Mouse (Mus musculus) ovary, adult 18-20 months (tissue): ENCODE results near the gene Med20.

Source experiments
- DNase-seq: peaks from one replicate; pipeline ENCODE4 v3.0.0; 2022; ENCODE audit warnings: low spot score, mixed read lengths

Med20 gene

DNA sequence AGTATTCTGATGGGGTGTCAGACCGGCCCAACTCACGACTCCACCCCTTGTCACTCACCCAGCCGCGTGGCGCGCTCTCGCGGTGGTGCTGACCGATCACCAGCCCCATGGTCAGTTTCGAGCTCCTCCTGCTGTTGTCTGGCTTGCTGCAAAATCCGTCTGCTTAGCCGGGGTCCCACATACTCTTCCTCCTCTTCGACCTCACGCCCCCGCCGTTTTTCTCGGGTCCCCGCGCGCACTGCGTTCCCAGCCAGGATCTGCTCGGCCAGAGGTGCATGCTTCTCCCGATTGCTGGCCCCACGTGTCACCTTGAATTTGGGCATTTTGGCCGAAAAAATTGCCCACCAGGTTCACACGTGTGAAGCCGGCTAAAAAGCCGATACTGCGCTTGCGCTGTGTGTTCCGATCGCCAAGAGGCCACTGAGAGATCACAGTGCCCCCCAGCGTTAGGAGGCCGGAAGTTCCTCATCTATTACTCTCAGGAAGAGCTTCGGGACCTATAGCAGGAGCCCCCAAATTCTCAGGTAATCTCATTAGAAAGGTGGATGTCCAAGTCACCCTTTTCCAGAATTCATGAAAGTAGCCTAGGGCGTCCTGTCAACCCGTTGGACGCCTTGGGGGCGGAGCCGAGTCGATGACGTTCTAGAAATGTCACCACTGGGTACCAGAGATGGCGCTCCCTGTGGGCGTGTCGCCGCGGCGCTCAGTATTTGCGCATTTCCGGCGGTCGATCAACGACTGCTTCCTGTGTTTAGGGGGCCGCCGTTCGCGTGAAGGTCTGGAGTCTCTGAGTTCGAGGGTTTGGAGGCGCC is at the start of gene Med20, which contains the start of the genes Bysl and Gm20517:
Gene Med20, plus strand, starts transcription at position 734 of the 812 bp plus-strand sequence.
Gene Bysl, minus strand, starts transcription at position 644 of the 812 bp plus-strand sequence.
Gene Gm20517, plus strand, starts transcription at position 741 of the 812 bp plus-strand sequence.
- peak; percentile 90 for DNase-seq

DNA sequence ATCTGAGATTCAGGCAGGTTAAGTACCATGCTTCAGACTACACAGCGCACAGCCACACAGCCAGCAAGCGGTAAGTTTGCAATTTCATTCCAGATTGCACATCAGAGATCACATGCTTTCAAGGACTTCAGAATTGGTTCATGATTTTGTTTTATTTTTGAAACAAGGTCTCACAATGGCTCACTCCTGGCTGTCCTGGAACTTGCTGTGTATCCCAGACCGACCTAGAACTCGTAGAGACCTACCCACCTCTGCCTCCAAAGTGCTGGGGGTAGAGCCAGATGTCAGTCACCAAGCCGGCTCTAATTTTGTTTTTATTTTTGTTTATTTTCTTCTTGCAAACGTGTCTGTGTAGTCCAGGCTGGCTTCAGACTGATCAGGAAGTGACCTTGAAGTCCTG is 48.5 kb upstream of the Med20 start:
- DNase-seq, result no peak

DNA sequence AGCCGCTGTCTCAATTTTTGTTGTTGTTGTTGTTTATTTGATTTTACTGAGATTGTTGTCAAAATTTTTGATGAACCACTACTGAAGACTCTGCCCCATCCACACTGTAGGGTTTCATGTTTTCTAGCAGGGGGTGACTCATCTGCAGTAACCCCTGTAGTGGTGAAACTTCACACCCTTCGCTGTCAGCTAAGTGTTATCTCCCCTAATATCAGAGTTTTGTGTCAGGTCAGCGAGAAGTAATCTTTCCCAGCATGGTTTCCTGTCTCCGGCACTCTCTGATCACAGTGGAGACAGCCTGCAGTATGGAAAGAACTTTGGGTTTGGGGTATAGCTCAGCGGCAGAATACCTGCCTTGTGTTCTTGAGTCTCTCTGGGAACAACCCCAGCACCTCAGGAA is 46.8 kb upstream of the Med20 start:
- no peak for DNase-seq

DNA sequence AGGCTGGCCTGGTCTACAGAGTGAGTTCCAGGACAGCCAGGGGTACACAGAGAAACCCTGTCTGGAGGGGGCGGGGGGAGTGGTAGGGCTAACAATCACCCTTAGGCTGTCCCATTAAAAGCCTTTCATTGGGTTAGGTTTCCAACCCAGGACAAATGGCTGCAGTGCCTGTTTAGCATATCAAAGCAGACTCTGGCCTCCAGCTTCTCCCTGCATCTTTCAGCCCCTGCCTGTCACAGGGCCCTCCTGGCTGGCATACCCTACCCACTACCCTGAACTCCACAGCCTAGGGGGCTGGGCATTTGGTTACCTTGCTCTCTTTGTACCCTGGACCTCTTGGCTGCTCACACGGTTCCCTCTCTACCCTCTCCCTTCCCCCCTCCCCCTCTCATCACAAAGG is 45.2 kb upstream of the Med20 start:
- no peak for DNase-seq

DNA sequence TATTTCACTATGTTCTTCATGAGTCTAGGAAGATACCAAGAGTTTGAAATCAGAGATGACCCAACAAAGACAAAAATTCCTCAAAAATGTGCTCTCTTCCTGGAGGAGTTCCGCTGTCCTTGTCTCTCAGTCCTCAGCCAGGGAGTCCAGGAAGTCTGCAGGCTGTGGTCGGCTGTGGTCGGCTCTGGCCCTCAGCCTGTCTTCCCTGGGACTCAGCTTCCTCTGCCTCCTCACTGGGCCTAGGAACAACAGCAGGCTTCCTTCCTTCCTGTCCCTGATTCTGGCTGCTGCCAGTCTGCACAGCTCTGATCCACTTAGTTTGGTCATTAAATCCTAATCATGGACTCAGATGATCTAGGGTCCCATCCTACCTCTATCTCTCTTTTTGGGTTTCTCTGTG is 44.1 kb upstream of the Med20 start:
- no peak for DNase-seq

DNA sequence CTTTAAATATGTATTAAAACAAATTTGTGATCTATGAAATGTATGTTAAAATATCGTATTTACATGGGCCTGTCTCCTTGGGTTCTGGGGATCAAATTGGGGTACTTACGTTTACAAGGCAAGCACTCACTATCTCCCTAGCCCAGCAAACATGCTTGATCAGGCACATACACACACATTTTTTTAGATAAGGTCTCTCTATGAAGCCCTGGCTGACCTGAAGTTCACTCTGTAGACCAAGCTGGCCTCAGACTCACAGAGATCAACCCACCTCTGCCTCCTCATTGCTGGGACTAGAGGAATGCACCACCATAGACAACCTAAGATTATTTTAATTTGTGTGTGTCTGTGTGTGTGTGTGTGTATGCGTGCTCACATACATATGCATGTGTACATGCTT is 43.0 kb upstream of the Med20 start:
- DNase-seq, result no peak

DNA sequence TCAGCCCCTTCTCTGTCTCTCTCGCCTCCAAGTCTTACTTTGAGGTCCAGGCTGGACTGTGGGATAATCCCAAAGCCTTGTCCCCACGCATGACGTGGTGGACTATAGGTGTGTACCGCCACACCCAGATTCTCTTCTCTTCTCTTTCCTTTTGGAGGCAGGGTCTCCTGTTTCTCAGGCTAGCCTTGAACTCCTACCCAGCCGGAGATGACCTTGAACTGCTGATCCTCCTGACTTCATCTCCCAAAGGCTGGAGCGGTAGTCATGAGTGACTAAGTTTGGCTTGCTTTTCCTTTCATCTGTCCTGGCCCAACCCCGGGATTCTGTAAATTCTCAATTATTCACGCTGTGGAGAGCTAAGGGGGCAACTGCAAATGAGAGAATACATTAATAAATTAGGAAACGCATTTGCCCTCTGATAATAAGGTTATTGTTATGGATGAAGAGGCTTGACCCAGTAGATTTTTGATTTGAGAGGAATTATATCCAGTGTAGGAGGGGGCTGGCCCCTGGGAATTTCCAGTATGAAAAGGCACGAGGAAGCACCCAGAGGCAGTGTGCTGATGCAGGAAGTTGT is 42.3 kb upstream of the Med20 start:
- DNase-seq, result no peak

DNA sequence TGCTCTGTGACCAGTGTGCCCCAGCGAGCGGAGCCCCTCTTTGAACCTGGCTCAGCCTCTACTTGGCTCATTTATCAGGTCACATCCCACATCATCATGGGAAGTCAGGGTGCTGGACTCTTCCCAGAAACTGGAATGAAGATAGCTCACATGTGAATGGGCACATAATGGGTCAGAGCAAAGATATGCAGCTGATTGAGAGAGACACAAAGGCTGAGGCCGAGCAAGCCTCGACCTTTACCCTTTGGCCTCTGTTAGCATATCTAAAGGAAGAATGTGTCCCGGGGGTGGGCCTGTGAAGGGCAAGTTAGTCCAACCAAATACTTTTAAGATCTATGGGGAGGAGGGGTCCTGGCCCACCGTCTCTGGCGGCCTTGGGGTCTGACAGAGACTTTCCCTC is 39.8 kb upstream of the Med20 start:
- no peak for DNase-seq

DNA sequence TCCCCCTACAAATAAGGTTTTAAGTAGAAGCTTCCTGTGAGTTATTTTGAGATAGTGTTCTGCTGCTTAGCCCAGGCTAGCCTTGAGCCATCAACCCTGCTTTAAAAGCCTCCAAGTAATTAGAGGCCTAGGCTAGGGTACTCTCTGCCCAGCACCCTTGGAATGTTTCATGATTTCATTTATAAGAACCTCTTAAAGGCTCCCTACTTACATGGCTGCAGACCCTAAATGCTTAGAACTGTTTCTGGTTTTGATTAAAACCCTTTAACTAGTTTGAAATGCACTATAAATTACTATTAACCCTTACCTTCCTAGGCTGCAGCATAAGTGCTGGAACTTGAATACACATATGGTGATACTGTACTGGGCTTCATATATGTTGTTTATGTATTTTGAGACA is 38.9 kb upstream of the Med20 start:
- no peak for DNase-seq

DNA sequence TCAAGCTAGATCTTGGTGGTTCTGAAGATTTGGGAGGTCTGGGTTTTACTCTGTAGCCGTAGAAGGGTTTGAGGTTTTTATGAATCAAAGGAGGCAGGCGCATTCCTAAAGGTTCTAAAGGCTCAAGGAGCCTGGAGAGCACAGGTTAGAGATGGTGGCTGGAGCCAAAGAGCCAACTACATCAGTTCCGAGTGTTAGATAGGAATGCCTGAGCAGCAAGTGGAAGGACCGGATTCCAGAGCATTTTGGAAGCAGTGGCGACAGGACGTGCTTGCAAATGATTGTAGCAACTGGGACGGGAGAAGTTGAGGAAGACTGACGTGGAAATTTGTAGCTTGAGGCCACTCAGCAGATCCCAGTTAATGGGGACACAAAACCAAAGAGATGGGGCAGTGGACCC is 37.4 kb upstream of the Med20 start:
- DNase-seq, result no peak

DNA sequence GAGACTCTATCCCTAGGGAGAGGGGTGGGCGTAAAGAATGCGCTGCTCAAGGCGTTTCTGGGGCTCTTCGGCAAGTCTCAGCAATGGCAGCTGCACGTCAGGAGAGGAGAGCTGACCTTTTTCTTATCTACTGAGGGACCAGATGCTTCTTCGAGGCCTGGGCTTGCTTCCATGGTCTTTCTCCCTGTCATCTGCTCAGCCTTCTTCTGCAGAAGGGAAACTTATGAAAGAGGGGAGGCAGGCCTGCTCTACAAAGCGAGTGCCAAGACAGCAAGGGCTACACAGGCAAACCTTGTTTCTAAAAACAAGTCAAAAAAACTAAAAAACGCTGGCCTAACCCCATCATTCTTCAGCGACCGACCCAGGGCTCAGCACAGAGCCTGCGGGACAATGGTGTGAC is 36.6 kb upstream of the Med20 start:
- DNase-seq, result no peak

DNA sequence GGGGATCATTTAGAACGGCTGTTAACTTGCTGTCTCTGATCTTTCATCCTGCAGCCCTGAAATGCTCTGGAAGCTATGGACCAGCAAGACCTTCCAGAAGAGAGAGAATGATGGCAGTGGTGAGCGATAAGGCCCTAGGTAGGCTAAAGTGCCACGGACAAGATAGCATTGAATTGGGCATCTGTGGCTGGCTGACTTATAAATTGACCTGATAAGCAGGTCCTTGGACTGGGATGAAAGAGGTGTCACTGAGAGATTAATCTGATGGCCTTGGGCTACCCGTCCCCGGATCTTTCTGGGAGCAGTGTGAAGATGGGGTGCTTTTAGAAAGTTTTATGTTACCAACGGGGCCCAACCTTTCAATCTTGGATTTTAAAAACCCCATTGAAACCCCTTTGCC is 32.7 kb upstream of the Med20 start:
- no peak for DNase-seq

DNA sequence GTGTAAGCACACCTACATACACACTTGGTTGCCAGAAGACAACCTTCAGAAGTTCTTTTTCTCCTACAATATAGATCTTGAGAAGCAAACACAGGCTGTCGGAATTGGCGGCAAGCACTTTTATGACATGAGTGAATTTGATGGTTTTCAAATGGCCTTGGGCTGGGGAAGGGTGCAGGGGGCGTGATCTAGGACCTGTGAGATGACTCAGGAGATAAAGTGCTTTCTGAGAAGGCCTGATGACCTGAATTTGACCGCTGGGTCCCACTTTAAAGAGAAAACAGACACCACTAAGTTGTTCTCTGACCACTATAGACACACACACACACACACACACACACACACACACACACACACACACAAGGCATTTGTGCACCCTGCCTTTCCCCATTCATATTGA is 30.4 kb upstream of the Med20 start:
- no peak for DNase-seq

DNA sequence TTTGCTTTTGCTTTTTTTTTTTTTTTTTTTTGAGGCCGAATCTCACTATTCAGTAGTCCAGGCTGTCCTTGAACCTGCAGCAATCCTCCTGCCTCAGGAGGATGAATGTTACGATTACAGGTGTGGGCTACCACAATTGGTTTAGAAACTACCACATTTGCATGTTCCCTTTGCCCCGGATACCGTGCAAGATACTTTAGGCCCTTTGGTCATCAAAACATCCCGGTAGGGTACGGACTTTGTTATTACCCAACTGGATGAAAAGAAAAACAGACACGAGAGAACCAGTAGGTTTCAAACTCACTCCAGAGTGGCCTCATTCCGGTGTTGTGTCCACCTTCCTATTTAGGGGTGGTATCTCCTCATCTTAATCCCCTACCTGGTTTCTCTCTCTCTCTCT is 22.9 kb upstream of the Med20 start:
- DNase-seq, result no peak

DNA sequence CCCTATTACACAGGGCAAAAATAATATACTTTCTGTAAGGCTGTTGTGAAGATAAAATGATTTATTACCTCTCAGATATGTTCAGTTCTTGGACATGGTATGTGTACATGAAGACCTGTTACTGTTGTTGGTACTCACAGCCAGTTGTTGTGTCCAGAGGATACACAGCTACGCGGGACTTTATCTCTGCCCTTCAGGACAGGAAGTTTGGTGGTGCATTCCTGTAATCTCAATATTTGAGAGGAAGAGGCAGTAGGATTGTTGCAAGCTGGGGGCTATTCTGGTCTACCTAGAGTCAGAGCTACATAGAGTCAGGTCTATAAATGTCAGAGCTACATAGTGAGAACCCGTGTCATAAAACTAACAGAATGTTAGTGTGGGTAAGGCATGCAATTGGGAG is 20.3 kb upstream of the Med20 start:
- no peak for DNase-seq

DNA sequence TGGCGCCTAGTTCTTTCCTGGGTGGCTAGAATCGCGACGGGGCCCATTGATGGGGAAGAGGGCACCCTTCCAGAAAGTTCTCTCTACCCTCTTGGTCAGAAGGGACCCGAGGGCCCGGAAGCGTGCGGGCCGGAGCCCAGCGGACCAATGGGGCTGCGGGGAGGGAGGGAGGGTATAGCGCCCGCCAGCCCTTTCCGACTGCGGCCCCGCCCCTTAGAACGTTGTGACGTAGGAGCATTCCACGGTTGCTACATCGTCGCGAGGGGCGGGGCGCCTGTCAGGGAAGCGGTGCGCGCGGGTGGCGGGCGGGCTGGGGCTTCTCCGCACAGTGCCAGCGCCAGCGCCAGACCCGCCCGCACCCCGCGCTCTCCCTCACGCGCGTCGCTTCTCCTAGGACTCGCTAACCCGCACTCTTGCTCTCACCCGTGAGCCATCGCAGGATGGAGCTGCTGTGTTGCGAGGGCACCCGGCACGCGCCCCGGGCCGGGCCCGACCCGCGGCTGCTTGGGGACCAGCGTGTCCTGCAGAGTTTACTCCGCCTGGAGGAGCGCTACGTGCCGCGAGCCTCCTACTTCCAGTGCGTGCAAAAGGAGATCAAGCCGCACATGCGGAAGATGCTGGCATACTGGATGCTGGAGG is 18.0 kb upstream of the Med20 start:
- DNase-seq, result peak; percentile 85

DNA sequence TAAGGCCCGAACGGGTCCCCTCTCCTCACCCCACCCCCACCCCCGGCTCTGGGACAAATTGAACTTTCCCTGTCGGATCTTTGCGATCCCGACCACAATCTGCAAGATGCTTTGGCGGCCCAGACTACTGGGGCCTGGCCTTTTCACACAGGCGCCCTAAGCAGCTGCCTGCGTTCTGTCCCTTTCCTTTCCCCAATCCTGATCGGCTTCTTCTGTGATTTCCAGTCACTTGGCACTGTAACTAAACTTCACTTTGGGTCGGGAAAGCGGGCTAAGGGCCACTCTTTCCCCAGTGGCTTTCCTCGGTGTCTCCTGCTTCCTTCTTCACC is 17.6 kb upstream of the Med20 start:
- no peak for DNase-seq

DNA sequence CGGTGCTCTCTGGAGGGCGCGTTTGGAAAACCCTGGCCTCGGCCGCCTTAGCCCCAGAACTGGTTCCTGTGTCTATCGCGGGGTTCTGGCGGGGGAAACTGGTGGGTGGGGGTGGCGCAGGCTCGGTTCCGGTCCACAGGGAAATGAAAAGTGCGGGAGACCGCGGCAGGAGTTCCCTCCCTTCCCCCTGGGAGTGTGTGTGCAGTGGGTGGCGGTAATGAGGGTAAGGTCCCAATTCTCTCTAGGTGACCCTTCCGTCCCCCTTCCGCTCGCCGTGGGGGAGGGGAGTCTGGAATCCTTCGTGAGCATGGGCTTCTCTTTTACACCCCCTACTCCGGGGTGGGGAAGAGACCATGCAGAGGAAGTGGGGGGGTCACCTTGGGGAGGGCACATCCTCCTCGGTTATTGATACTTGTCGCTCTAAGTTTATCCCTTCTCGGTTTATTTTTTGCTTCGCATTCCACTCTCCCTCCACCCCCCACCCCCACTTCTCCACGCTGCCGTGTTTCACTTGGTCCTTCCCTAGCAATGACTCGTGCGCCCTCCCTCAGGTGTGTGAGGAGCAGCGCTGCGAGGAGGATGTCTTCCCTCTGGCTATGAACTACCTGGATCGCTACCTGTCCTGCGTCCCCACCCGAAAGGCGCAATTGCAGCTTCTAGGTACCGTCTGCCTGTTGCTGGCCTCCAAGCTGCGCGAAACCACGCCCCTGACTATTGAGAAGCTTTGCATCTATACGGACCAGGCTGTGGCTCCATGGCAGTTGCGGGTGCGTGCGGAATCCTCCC is 17.0 kb upstream of the Med20 start:
- no peak for DNase-seq

DNA sequence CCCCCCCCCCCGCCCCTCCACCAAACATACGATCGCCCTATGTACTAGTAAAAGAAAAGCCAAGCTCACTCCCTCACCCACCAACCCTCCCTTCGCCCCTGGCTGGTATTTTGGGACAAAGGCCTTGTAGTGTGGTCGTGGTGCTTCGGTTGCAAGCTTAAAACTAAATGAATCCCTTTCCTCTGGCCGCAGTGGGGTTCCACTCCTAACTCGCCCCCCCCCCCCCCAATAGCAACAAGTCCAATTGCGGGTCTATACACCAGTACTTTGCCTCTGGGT is 16.5 kb upstream of the Med20 start:
- no peak for DNase-seq

DNA sequence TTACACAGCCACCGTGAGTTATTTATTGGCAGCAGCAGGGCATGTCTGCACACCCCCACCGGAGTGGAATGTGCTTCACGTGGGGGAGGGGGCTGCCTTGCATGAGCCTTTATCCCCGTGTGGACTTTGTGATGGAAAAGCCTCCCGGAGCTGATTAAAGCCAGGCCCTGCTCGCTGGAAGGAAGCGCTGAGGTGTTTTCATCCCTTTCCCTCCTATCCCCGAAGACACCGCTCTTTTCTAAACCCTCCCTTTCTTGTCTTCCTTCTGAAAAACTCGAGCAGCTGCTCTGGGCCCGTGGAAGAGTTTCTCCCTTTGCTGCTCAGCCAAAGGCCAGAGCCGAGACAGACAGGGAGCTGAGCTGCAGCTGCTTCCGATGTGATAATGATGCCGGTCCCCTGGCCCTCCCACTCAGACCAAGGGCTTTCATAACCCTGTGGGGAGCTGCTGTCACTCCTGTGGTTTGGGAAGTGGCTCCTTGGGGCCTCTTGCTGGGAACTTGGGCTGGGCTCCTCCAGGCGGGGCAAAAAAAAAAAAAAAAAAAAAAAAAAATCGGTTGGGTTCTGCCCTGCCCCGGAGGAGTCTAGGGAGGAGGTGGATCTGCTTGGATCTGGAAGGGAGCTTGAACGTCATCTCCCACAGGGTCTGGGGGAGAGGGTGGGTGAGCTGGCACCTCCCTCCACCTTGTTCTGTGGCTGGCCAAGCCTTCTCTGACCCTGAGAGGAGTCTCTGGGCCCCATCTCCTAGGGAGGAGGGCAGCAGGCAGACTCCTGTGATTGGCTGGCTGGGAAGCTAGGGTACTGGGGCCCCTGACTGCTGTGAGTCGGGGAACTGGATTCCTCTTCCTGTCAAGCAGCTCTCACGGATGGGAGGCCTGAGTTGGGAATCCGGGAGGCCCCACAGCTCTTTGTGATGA is 15.9 kb upstream of the Med20 start:
- no peak for DNase-seq

DNA sequence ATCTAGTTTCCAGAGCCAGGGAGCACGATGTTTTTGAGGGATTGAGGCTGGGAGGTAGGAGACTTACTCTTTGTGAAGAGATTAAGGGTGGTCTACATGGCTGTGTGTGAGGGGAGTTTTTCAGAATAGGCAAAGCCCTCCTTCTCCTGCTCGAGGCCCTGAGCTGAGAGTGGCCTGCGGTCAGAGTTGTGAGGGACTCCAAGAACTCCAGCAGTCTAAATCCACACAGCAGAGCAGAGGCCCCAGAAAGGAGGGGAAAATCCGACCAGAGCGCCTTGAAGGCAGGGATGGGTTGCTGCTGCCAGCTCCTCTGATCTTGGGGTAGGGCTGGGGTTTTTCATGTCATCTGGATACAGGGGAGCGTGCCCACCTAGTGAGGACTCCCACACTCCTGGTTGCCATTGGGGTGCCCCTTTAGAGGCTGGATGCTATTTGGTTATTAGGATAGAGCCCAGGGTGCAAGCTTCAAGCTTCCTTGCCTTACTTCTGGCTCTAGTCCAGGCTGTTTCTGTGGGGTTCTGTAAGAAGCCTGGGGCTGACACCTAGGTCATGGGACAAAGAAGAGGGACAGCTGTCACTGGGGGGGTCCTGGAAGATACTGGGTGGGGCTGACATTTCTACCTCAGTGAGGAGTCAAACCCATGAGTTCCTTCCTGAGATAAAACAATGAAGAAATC is 15.1 kb upstream of the Med20 start:
- DNase-seq, result no peak
